Mouse (Mus musculus): ENCODE data around the gene Drosha.

DNA sequence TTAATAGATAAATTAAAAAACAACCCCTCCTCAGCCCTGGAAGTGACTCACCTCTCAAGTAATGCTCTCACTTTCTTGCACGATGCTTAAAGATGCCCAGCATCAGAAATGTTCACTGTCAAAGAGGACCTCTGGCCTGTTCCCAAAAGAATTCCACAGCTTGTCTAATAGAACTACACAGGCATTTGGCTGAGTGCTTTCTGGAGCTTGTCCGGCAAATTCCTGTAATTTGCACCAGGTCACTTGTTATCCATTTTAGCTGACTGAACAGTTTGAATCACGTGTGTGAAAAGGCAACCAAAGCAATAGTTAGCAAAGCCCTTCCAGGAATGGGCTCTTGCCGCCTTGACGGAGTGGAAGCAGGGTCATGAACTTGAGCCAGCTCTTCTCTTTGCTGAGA is 140.6 kb downstream of the Drosha start:
- TF ChIP-seq POLR2A (IDR thresholded peaks at IDR 0.05; ENCODE audit: borderline replicate concordance, low read depth, low read length) (no peak), CTCF (IDR thresholded peaks at IDR 0.05; ENCODE audit: low read depth, low read length) (no peak)

Data from bone marrow macrophage, adult 2 months (primary cell).